Mouse (Mus musculus) megakaryocyte progenitor cell, adult 5-6 weeks (primary cell): ENCODE results near the gene Actrt3. TPM values are rescaled to one million over a fixed set of nuclear protein-coding genes. Genes with fewer than 3 reads are reported as not detected.

ENCODE experiments used
- ATAC-seq: replicated peaks from 2 replicates; pipeline ENCODE4 v1.8.0; 2016; ENCODE audit warnings: mild to moderate bottlenecking, moderate TSS enrichment, inconsistent platforms; ENCODE audit not compliant: poor library complexity
- total RNA-seq, 2 experiments: library from RNA; stranded (forward) in 1 of 2; stranded (reverse) in 1 of 2; fragments of 157-497, 149-512 nt in 1 of 2; fragments of 200-1000 nt in 1 of 2; gene quantifications; 2 replicates each; pipeline versions ENCODE4 v1.2.3 to v1.2.4; 2015 to 2017

Gene Actrt3
- total RNA-seq (2015) (not detected in 2 replicates), total RNA-seq (2017) (not detected in 2 replicates)

DNA sequence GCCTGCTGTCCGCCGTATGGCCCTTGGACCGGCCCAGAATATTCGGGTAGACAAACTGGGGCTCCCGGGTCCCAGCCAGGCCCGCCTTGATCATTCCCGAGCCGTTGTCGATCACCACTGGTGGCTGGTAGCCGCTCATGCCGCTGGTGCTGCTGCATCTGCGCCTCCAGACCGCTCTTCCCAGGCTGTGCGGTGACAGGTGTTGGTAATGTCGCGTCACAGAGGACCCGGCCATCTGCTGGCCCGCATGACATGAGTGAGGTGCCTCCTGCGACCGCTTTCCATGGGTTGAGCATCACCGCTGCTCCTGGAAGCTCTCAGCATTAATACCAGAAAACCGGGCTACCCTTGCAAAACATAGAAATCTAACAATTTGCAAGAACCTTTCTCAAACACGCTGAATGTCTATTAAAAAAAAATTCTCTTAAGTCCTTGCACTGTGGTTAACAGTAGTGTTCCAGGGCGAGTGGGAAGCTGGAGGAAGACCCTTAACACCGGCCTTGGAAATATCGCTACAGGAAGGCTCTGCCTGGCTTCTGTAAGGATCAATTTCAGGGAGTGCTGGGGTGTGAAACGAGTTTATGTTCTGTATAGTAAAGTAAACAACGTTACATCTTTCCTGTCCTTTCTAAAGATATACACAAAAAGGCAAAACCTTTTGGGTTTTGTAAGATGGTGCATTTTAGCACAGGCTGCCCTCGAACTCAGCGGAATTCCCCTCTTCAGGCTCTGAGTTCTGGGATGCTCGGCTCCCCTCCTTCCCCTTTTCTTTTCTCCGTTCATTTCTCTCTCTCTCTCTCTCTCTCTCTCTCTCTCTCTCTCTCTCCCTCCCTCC, at the start of gene Actrt3:
Gene Actrt3, minus strand, starts transcription at position 229 of the 835 bp plus-strand sequence.
- no peak for ATAC-seq

DNA sequence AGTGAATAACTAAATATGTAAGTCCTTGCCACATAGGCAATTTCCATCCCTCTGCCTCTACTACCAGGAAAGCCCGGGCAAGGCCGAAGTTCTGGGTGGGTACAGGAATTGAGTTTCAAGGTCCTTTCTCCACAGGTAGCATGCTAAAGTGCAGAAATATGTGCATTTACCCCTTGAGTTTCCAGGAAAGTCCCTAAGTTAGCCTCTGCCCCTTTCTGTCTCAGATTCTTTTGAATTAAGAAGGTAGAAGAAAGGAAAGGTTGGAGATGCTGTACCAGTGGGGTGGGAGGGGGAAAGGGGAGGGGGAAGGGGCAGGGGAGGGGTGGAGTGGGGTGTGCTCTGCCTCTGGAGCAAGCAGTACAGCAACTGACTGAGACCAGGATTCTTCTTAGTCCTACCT, 48.7 kb upstream of the Actrt3 start:
- ATAC-seq = no peak

DNA sequence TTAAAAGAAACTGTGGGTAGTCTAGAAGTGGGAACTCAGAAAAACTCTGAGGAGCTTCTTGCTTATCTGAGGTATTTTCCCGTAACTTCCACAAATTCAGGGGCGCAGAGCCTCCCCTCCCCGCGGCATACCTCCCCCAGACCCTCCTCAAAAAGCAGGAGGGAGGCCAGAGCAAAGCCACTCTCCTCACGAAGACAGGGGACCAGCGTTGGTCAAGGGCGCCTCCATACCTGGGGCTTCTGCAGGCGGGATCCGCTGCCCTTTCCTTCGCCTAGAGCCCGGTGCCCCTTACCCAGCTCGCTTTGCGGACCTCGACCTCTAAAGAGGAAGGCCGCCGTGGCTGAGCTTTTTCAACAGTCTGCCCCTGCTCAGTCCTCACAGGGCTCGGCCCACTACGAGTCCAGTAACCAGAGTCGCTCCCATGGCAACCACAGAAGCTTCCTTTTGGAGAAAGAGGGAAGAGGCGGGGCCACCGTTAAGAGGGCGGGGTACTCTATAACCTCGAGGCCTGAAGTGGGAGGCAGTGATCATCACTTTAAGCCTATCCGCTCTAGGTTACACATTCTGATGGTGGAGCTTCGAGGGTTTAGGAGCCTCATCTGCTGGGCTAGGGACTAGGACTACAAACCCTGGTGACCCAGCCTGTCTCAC, 47.8 kb upstream of the Actrt3 start, which contains the start of gene Lrrc34:
Gene Lrrc34, minus strand, starts transcription at position 430 of the 651 bp plus-strand sequence.
- peak; percentile 95 for ATAC-seq

DNA sequence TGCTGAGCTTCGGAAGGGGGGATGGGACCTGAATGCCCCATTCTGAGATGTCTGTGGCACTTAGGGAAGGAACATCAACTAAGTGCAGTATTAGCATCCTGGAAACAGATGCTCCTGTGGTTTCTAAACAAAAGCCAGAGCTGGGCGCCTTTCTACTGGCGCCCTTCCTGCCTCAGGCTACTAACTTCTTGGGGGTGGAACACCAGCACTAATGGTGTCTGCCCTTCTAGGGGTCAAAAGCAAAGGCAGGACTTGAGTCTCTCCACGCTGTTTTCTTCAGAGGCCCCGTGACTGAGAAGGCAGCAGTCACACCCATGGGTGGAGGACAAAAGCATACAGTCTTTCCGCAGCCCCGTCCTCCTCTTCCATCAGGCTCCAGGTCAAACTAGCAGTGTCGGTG, 47.0 kb upstream of the Actrt3 start:
- no peak for ATAC-seq

DNA sequence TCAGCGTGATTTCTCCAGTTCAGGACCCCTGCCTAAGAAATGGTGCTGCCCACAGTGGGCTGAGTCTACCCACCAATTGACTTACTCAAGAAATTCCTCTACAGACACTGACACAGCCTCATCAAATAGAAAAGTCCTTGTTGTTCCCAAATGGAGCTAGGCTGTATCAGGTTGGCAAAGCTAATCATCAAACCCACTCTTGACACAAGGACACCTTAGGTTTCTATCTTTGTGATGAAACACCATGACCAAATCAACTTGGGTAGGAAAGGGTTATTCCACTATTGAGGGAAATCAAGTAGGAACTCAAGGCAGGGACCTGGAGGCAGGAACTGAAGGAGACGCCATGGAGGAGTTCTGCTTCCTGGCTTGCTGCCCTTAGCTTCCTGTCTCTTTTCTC, 44.5 kb upstream of the Actrt3 start, which contains the start of gene Lrriq4:
Gene Lrriq4, plus strand, starts transcription at position 301 of the 400 bp plus-strand sequence.
- ATAC-seq = no peak

DNA sequence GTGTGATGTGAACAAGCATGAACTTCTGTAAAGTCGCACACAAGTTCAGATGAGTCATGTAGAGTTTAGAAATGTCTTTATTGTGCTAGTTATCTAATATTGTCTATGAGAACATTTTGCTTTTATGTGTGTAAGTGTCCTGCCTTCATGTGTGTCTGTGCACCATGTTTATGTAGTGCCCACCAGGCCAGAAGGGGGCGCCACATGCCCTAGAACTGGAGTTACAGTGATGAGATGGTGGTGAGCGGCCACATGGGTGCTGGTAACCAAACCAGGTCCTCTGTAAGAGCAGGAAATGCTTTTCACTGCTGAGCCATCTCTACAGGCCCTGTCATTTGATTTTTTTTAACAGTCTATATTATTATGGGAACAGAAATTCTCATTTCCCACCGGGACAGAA, 35.9 kb upstream of the Actrt3 start:
- ATAC-seq = no peak

DNA sequence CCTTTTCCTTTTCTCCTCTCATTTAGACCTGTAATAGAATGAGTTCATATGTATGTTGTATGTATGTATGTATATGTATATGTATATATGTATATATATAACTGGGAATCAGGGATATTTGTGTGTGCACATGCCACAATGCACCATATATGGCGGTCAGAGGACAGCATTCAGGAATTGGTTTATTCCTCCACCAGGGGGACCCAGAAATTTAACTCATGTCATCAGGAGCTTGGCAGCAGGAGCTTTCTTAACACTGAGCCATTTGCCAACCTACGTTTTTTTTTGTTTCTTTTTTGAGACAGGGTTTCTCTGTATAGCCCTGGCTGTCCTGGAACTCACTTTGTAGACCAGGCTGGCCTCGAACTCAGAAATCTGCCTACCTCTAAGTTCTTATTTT, 33.9 kb upstream of the Actrt3 start:
- peak; percentile 57 for ATAC-seq

DNA sequence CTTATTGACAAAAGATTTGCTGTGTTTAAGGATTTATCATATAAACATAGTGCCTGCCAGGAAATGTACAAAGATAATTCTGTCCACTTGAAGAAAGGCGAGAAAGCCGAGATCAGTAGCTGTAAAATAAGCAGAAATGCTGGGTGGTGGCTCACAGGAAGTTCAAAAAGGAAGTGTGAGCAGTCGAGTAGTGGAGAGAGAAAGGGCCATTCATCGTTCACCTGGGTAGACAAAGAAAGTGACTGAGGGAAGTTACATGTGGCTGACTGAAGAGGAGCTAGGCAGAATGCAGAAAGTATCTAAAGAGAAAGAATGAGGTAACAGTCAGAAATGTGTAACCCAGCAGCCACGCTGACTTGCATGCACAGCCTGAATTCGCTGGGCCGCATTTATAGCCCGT, 20.4 kb upstream of the Actrt3 start:
- ATAC-seq = peak; percentile 65

DNA sequence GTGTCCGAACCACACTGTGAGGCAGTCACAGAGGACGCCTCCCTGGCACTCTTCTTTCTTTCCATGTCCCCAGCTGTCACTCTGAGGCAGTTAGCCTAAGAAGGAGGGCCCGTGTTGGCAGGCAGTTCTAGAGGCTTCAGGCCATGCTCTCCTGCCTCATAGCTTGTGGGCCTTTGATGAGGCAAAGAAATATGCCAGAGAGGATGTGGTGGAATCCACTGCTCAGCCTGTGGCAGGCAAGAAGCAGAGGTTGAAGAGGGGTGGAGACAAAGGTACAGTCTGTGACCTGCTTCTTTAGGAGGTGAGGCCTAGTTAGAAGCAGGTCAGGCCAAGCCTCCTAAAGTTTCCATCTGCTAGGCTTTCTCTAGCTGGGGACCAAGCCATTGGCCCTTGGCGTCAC, 11.2 kb upstream of the Actrt3 start:
- ATAC-seq = no peak

DNA sequence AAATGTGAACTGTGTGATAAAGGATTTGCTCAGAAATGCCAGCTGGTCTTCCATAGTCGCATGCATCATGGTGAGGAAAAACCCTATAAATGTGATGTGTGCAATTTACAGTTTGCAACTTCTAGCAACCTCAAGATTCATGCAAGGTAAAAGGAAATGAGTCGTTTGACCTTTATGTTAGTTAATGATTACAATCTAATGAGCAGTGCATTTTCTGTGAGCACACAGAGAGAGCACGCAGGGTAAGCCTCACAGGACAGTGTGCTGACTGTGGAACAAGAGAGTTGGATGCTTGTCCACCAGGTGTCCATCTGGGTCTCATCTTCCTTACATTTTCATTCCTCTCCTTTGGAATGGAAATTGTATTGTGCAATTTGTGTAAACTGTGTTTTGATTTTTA, 9.3 kb upstream of the Actrt3 start:
- no peak for ATAC-seq

DNA sequence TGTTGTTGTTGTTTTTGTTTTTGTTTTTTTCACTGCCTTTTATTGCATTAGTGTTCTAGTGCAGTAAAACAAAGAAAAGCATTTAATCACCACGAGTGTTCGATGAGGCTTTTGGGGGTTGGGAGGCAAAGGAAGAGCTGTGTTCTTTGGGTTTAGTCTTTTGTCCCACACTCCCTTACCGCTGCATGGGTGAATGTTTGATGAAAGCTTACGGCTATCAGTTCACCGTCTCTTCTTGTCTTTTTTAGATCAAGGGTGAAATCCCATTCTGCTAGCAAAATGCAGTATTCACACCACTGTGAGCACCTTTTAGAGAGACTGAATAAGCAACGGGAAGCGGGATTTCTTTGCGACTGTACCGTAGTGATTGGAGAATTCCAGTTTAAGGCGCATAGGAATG, 3.5 kb upstream of the Actrt3 start:
- no peak for ATAC-seq

DNA sequence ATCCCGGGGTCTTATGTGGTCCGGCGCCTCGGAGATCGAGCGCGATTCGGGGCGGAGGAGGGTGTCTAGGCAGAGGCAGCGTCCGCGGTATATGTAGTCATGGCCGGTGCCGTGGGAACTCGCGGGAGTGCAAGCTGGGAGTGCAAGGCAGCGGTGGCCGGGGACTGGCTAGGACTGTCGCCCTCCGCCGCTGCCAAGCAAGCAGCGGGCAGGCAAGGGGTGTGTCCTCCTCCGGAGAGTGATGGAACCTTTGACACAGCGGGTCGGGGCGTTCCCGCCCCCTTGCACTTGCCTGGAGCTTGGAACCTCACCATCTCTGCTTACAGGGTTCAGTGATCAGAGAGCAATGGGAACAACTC, 3.0 kb upstream of the Actrt3 start:
- ATAC-seq = peak; percentile 59

DNA sequence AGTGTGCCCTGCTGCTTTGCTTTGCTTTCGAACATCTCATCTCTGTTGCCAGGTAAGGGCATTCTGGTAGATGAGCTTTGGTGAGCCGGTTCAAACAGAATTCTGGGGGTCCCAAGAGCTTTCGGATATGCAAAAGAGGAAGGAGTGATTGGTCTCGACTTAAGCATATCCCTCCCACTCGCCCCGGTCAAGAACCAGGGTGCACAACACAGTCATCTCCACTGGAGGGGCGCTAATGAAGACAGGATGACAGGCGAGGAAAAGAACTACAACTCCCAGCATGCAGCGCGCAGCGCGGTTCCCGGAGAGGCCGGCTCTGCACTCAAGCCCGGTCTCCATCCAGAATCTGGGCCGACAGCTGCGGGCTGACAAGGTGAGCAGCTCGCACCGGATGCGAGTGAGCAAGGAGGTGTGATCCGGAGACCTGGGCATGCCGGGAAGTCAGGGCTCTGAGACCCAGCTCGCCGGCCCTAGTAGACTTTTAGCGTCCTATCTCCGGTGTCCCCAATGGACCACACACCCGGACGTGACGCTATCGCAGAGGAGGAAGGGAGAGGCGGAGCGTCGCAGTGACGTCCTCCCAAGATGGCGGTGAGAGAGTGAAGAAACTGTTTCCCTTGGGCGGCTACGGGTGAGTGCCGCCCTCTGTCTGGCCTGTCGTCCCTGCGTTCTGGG, 2.5 kb upstream of the Actrt3 start, which contains the start of gene Mynn:
Gene Mynn, plus strand, starts transcription at position 1 of the 675 bp plus-strand sequence.
- peak; percentile 79 for ATAC-seq

DNA sequence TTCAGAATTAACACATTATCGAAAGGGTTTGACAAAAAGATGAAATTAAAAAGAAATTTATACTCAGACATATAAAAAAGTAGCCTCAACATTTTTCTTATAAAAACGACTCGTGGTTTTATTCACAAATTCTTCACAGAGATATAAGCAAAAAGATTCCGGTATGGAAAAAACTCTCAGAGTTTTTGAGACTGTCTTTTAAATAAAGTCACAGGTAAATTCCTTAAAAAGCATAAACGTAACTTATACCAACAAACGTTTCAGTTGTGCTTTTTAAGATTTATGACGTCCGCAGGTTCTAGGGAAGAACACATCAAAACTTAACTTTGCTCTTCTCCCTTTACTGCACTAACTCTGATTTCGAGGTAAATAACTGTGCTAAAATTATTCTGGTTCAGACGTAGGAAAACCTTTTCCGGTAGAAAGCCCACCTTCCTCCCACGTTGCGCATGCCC, 1.9 kb upstream of the Actrt3 start:
- ATAC-seq = no peak

DNA sequence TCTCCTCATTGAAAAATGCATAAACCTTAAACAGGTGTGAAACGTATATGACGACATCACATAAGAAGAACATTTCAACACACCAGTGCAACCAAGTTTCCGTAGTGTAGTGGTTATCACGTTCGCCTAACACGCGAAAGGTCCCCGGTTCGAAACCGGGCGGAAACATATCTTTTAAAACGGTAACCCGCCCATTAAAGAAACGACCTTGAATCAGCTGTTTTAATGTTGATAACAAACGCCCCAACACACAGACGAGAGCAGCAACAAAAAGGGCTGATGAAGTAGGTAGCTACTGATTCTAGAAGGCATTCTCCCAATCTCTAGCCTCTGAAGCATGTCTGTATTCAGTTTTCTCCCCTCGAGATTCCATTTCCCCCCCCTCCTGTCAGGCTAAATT, 1.4 kb upstream of the Actrt3 start:
- ATAC-seq = peak; percentile 30

DNA sequence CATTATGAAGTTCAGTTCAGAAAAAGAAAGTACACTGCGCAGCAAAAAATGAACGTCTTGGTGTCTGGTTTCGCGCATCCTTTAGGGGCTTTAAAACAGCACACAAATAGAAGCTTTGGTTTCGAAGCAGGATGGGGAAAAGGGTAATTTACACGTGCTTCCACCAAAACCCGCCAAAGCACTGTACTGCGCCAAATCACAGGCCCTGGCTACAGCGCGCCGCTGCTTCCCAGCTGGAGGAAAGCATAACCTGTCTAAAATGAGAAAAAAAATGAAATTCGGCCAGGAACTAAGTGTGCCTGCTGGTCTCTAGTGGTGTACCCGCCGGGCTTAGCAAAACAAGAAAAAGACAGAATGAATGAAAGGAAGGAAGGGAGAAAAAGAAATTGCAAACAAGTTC, 978 bp upstream of the Actrt3 start:
- no peak for ATAC-seq

DNA sequence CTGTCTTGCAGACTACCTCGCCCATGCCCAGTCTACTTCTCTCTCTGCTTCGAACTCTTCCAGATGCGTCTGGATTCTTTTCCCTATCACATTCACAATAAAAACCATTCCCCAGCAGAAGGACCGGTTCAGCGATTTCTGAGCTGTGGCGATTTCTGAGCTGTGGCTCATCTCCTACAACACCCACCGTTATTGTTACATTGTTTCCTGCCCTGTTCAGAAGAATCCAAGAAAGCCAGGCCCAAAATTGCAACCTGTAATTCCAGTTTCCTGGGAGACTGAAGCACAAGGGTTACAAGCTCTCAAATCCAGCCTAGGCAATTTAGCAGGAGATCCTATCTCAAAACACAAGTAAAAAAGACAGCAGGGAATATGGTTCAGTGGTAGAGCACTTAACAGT, 2.5 kb downstream of the Actrt3 start:
- ATAC-seq = no peak

DNA sequence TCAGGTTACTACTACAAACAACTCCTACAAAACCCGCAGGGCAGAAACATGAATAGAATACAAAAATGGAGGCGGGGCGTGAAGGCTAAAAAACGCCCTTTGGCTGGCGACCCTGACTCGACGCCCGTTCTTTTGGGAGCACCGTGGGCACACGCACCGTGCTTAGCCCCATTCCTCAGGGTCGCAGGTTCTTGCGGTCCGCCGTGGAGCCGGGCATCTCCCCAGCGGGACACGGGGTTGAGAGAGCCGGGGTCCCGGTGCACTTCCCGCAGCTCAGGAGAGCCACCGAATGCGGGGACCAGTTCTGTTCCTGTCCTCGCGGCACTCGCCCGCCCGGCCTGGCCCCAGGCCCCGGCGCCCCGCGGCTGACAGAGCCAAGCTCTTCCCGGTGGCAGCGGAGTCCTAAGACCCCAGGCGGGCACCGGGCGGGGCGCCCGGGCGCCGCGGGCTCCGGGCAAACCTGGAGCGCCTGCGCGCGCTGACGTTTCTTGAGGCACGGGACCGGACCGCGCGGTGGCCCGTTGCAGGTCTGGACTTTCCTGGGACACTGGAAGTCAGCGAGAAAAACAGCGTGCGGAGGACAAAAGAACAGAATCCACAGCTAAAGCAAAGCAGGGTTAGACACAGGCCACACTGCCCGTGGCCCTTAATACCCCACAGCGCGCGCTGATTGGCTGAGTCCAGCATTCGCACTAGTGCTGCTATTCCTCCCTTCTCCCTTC, 4.5 kb downstream of the Actrt3 start:
- ATAC-seq = peak; percentile 21; the same call in 1 of the 2 replicates

DNA sequence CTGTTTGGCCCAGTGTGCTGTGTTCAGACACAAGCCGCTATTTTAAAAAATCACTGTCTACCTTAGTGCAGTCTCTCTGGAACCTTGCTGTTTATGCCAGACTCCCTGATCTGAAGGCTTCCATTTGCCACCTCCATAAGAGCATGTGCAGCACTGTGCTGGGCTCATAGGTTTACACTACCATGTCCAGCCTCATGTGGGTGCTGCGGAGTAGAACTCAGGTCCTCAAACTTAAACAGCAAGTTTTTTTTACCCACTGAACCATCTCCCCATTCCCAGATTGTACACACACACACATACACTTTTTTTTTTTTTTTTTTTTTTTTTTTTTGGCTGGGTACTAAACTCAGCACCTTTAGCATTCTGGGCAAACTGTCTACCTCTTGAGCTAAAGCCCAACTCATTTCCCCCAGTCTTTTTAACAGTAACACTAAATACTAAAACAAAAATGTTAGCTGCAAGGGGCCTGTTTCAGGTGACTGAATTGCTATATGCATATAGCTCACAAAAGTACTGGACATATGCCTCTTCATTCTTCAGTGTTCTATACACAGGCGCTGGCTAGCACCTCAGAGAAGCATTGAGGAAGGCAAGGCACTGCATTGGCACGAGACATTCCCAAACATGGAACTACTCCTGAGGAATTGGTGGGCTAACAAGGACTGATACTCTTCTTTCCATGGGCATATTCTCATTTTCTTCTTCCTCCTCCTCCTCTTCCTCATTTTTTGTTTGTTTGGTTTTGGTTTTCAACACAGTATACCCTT, 5.8 kb downstream of the Actrt3 start:
- ATAC-seq = peak; percentile 77

DNA sequence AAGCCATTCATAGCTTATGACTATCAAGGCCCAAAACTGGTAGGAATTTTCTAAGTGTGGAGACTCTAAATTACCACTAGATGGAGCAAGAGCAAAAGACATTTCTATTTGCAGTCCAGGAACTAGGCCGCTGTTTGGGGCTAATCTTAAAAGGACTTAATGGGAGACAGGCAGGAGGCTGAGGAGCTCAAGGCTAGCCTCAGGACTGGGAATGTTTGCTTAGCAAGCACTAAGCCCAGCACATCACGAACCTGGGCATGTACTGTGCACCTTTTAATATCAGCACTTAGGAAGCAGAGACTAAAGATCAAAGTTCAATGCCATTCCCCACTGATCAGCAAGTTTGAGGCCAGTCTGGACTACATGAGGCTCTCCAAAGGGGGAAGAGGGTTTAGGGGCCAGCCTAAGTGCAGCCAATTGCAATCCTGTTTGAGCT, 7.3 kb downstream of the Actrt3 start:
- ATAC-seq = peak; percentile 76
